Mouse (Mus musculus): ENCODE measurements around the gene Dmp1. TPM values are rescaled to one million over a fixed set of nuclear protein-coding genes. Genes with fewer than 3 reads are reported as not detected.

Gene Dmp1
- polyA plus RNA-seq, 1 experiment from 2014 or later = 1.6 TPM

DNA sequence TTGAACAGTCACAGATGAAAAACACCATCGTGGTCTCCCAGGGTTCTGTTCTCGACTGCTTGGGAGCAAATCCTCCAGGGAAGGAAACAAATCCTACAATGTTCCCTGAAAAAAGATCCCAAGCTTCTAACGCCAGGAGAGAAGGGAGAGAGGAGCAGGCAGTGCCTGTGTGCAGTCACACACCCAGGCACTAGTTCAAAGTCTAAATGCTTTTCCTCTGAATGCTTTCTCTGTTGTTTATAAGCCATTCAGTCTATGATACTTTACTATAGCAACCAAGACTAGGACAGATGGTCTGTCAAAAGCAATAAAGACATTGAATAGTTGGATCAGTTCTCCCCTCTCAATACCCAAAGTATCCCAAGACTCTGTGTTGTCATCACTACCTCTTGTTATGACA, 15.1 kb upstream of the Dmp1 start:
- no peak overlapping the region for H3K9ac ChIP-seq (ENCODE audit: low read depth, low read length)
- 76% methylated on average over 3 of the region's 3 CpGs for WGBS
- H3K9me3 ChIP-seq (replicated peaks; ENCODE audit: control insufficient read depth, low read length, poor library complexity, severe bottlenecking) = no peaks in the 10 kb centered on the region; the same call in 1 of the 2 replicates
- no peak overlapping the region for H3K4me3 ChIP-seq (ENCODE audit: low read depth, low read length)
- H3K36me3 ChIP-seq (ENCODE audit: control insufficient read depth, insufficient read depth, low read length) = no peaks in the 10 kb centered on the region
- no peak overlapping the region for H3K27ac ChIP-seq (ENCODE audit: low read length)
- H3K27me3 ChIP-seq (ENCODE audit: control insufficient read depth, insufficient read depth, low read depth, low read length) = no peaks in the 10 kb centered on the region
- H3K4me2 ChIP-seq (ENCODE audit: low read length) = no peak overlapping the region
- H3K4me1 ChIP-seq (ENCODE audit: control insufficient read depth, insufficient read depth, low read length) = no peaks in the 10 kb centered on the region
- ATAC-seq = no peak

DNA sequence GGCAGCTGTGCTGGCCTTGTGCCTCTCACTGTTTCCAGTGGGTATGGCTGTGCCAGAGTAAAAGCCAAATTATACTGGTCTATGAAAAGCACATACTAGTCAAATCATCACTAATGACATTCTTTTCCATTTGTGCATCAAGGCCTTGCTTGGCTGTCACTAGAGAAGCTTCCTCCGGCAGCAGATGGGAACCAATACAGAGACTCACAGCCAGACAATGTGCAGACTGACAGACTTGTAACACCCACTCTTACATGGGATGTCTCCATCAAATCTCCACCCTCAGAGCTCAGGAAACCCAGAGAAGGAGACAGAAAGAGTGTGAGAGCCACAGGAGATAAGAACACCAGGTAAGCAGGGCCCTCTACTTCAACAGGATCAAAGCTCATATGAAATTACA, 7.3 kb upstream of the Dmp1 start:
- H3K9ac ChIP-seq (ENCODE audit: low read depth, low read length) = no peak overlapping the region
- WGBS = 91% methylated on average over 1 of the region's 1 CpGs
- no peak for ATAC-seq
- H3K36me3 ChIP-seq (ENCODE audit: control insufficient read depth, insufficient read depth, low read length) = no peaks in the 10 kb centered on the region
- no peak overlapping the region for H3K4me2 ChIP-seq (ENCODE audit: low read length)
- H3K4me3 ChIP-seq (ENCODE audit: low read depth, low read length) = no peak overlapping the region
- H3K4me1 ChIP-seq (ENCODE audit: control insufficient read depth, insufficient read depth, low read length) = no peaks in the 10 kb centered on the region
- no peaks in the 10 kb centered on the region; the same call in 1 of the 2 replicates for H3K9me3 ChIP-seq (replicated peaks; ENCODE audit: control insufficient read depth, low read length, poor library complexity, severe bottlenecking)
- H3K27me3 ChIP-seq (ENCODE audit: control insufficient read depth, insufficient read depth, low read depth, low read length) = no peaks in the 10 kb centered on the region
- no peak overlapping the region for H3K27ac ChIP-seq (ENCODE audit: low read length)

DNA sequence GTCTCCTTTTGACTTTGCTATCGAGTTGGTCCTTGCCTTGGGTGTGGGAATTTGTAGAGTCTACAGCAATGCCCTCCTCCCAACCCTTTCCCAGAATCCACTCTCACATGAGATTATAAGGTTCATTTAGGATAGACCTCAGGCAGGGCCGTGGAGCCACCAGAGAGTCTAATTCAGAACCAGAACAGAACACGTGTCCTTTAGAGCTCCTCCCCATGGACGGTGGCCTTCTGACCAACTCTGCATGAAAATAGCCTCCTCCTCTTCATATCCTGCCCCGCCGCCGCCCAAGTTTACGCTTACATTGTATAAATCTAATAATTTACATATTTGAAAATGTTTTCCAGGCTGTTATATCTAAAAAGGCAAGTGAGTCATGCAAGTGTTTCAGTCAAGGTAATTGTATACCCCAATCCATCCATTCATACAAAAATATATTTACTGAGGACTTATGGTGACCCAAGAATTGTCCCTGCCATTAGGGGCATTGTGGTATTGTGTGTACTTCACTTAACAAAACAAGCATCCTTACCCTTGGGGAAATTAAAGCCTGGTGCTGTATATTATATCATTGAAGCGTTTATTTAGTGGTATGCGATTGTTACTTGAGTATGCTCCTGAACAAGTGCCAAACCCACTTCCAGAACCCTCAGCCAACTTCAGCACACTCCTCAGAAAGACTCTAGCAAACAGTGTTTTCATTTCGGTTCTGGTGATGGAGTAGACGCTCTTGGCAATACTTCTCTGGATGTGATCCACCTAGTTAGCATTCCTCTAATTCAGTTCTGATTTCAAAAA, 1.1 kb upstream of the Dmp1 start:
- 93% methylated on average over 12 of the region's 12 CpGs for WGBS
- Histone ChIP-seq H3K4me2 (ENCODE audit: low read length) (no peak overlapping the region), H3K9ac (ENCODE audit: low read depth, low read length) (no peak overlapping the region), H3K36me3 (ENCODE audit: control insufficient read depth, insufficient read depth, low read length) (no peaks in the 10 kb centered on the region), H3K4me3 (ENCODE audit: low read depth, low read length) (no peak overlapping the region), H3K27ac (ENCODE audit: low read length) (no peak overlapping the region), H3K4me1 (ENCODE audit: control insufficient read depth, insufficient read depth, low read length) (no peaks in the 10 kb centered on the region), H3K9me3 (replicated peaks; ENCODE audit: control insufficient read depth, low read length, poor library complexity, severe bottlenecking) (no peaks in the 10 kb centered on the region), H3K27me3 (ENCODE audit: control insufficient read depth, insufficient read depth, low read depth, low read length) (no peaks in the 10 kb centered on the region)
- ATAC-seq = no peak

DNA sequence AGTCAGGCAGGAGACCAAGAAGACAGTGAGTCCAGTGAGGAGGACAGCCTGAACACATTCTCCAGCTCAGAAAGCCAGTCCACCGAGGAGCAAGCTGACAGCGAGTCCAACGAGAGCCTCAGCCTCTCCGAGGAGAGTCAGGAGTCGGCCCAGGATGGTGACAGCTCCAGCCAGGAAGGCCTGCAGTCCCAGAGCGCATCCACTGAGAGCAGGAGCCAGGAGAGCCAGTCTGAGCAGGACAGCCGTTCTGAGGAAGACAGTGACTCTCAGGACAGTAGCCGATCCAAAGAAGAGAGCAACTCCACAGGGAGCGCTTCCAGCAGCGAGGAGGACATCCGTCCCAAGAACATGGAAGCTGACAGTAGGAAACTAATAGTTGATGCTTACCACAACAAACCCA, 10.1 kb downstream of the Dmp1 start:
- Histone ChIP-seq H3K27me3 (ENCODE audit: control insufficient read depth, insufficient read depth, low read depth, low read length) (no peaks in the 10 kb centered on the region), H3K4me2 (ENCODE audit: low read length) (no peak overlapping the region), H3K4me1 (ENCODE audit: control insufficient read depth, insufficient read depth, low read length) (no peaks in the 10 kb centered on the region), H3K4me3 (ENCODE audit: low read depth, low read length) (no peak overlapping the region), H3K27ac (ENCODE audit: low read length) (no peak overlapping the region), H3K9me3 (replicated peaks; ENCODE audit: control insufficient read depth, low read length, poor library complexity, severe bottlenecking) (no peaks in the 10 kb centered on the region), H3K36me3 (ENCODE audit: control insufficient read depth, insufficient read depth, low read length) (no peaks in the 10 kb centered on the region), H3K9ac (ENCODE audit: low read depth, low read length) (no peak overlapping the region)
- ATAC-seq = no peak
- WGBS = 81% methylated on average over 11 of the region's 11 CpGs

DNA sequence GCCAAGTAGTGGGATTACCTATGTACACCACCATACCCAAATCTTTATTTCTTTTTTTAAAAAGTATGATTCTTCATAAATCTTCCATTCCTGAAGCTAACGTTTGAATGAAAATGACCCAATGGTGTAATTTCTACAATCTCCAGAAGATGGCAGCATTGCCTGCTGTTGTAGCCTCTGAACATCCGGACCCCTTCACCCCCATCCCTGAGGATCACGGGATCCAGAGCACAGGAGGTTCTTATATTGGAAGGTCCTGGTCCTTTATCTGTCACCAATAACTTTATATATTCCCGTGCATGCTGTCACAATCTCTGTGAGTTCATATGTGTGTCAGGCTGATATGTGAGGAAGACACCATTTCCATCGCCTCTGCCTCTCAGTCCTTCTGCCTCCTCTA, 16.5 kb downstream of the Dmp1 start:
- no peak overlapping the region for H3K9ac ChIP-seq (ENCODE audit: low read depth, low read length)
- H3K4me3 ChIP-seq (ENCODE audit: low read depth, low read length) = no peak overlapping the region
- no peaks in the 10 kb centered on the region for H3K36me3 ChIP-seq (ENCODE audit: control insufficient read depth, insufficient read depth, low read length)
- no peaks in the 10 kb centered on the region for H3K9me3 ChIP-seq (replicated peaks; ENCODE audit: control insufficient read depth, low read length, poor library complexity, severe bottlenecking)
- H3K27ac ChIP-seq (ENCODE audit: low read length) = no peak overlapping the region
- peak; percentile 66 for ATAC-seq
- no peaks in the 10 kb centered on the region for H3K4me1 ChIP-seq (ENCODE audit: control insufficient read depth, insufficient read depth, low read length)
- H3K27me3 ChIP-seq (ENCODE audit: control insufficient read depth, insufficient read depth, low read depth, low read length) = no peaks in the 10 kb centered on the region
- no peak overlapping the region for H3K4me2 ChIP-seq (ENCODE audit: low read length)
- WGBS = 33% methylated on average over 5 of the region's 5 CpGs

DNA sequence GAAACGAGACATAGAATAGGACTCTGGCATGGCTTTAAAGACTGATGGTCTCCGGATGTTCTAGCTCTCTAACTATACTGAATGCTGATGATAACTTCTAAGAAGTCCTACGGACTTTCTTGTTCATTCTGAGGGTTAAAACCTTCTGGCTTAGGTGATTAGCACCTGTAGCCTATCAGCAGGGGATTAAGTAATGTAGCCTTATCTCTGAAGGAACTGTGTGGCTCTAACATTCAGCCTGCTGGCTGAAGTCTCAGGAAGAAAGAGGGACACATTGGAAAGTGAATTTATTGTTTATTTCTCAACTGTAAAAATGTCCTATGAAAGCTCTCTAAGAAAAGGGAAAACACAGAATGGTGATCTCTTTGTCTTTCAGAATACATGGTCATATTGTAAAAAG, 21.9 kb downstream of the Dmp1 start:
- H3K4me1 ChIP-seq (ENCODE audit: control insufficient read depth, insufficient read depth, low read length) = no peaks in the 10 kb centered on the region
- 80% methylated on average over 3 of the region's 3 CpGs for WGBS
- H3K9ac ChIP-seq (ENCODE audit: low read depth, low read length) = no peak overlapping the region
- no peaks in the 10 kb centered on the region for H3K27me3 ChIP-seq (ENCODE audit: control insufficient read depth, insufficient read depth, low read depth, low read length)
- H3K27ac ChIP-seq (ENCODE audit: low read length) = no peak overlapping the region
- no peaks in the 10 kb centered on the region for H3K36me3 ChIP-seq (ENCODE audit: control insufficient read depth, insufficient read depth, low read length)
- H3K9me3 ChIP-seq (replicated peaks; ENCODE audit: control insufficient read depth, low read length, poor library complexity, severe bottlenecking) = no peaks in the 10 kb centered on the region
- H3K4me3 ChIP-seq (ENCODE audit: low read depth, low read length) = no peak overlapping the region
- no peak for ATAC-seq
- no peak overlapping the region for H3K4me2 ChIP-seq (ENCODE audit: low read length)

DNA sequence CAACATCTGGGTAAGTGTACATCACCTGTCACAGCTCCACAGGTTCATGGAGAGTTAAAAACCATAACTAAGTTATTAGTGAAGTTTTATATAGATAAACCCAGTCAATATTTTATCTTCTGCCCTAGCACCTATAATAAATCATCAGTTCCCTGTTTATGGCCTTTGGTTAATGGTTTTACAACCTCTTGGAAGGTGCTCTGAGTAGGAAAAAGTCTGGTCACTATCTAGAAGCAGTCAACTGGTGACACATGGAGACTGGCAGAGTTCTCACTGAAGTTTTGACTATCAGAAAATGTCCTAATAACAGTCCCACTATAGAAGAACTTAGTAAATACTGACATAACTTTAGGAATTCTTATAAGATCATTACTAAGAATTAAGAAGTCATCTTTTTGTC, 22.3 kb downstream of the Dmp1 start:
- Histone ChIP-seq H3K9me3 (replicated peaks; ENCODE audit: control insufficient read depth, low read length, poor library complexity, severe bottlenecking) (no peaks in the 10 kb centered on the region), H3K4me2 (ENCODE audit: low read length) (no peak overlapping the region), H3K4me1 (ENCODE audit: control insufficient read depth, insufficient read depth, low read length) (no peaks in the 10 kb centered on the region), H3K36me3 (ENCODE audit: control insufficient read depth, insufficient read depth, low read length) (no peaks in the 10 kb centered on the region), H3K27me3 (ENCODE audit: control insufficient read depth, insufficient read depth, low read depth, low read length) (no peaks in the 10 kb centered on the region), H3K27ac (ENCODE audit: low read length) (no peak overlapping the region), H3K9ac (ENCODE audit: low read depth, low read length) (no peak overlapping the region), H3K4me3 (ENCODE audit: low read depth, low read length) (no peak overlapping the region)
- ATAC-seq = no peak

DNA sequence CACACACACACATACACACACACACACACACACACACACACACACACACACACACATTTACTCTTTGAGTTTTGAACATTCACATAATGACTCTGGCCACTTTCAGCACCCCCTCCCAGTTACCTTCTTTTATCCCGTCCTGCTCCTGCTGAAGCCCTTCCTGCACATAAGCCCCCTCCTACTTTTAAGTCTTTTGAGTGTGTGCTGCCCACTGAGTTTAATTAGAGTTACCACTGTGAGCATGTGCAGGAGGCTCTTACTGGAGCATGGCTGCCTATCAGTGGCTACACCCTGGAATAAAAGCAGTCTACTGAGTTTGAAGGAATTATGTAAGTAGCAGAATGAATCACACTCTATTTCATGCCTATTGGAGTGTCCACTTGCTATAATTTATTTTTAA, 26.1 kb downstream of the Dmp1 start:
- no peak for ATAC-seq
- WGBS = 6% methylated on average over 1 of the region's 1 CpGs
- H3K27ac ChIP-seq (ENCODE audit: low read length) = no peak overlapping the region
- H3K9me3 ChIP-seq (replicated peaks; ENCODE audit: control insufficient read depth, low read length, poor library complexity, severe bottlenecking) = no peaks in the 10 kb centered on the region
- H3K36me3 ChIP-seq (ENCODE audit: control insufficient read depth, insufficient read depth, low read length) = no peaks in the 10 kb centered on the region
- no peaks in the 10 kb centered on the region for H3K4me1 ChIP-seq (ENCODE audit: control insufficient read depth, insufficient read depth, low read length)
- no peaks in the 10 kb centered on the region for H3K27me3 ChIP-seq (ENCODE audit: control insufficient read depth, insufficient read depth, low read depth, low read length)
- no peak overlapping the region for H3K4me2 ChIP-seq (ENCODE audit: low read length)
- no peak overlapping the region for H3K9ac ChIP-seq (ENCODE audit: low read depth, low read length)
- H3K4me3 ChIP-seq (ENCODE audit: low read depth, low read length) = no peak overlapping the region

DNA sequence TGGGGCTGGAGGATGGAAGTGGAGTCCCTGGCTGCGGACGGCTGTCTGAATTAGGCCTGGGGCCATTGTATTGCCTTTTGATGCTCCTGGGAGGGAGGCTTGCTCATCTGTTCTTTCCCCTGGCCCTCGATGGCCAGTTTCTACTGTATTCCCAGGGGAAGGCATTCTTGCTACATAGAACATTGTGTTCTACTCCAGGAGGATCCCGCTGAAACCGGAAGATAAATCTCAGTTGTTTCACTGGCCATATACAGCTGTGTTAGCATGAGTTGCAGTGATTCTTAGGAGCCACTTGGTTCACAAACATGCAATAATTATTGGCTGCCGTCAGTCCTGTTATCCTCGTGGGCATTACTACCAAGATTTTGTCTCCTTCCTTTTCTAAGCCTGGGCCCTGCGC, 34.3 kb downstream of the Dmp1 start:
- Histone ChIP-seq H3K4me2 (ENCODE audit: low read length) (no peak overlapping the region), H3K4me1 (ENCODE audit: control insufficient read depth, insufficient read depth, low read length) (no peaks in the 10 kb centered on the region), H3K9ac (ENCODE audit: low read depth, low read length) (no peak overlapping the region), H3K27ac (ENCODE audit: low read length) (no peak overlapping the region), H3K27me3 (ENCODE audit: control insufficient read depth, insufficient read depth, low read depth, low read length) (no peaks in the 10 kb centered on the region), H3K4me3 (ENCODE audit: low read depth, low read length) (no peak overlapping the region), H3K9me3 (replicated peaks; ENCODE audit: control insufficient read depth, low read length, poor library complexity, severe bottlenecking) (no peaks in the 10 kb centered on the region), H3K36me3 (ENCODE audit: control insufficient read depth, insufficient read depth, low read length) (no peaks in the 10 kb centered on the region)
- ATAC-seq = no peak
- WGBS = 82% methylated on average over 8 of the region's 8 CpGs

Measured in midbrain, embryonic 16.5 days (tissue).